Mouse (Mus musculus) stomach, embryonic 16.5 days (tissue): ENCODE results near the gene Mpg. TPM values are rescaled to one million over a fixed set of nuclear protein-coding genes. Genes with fewer than 3 reads are reported as not detected.

Experiments used
- ATAC-seq: fragments of 200-750 bp; cut with Nextera tagmentation; 2 replicates; pipeline ENCODE4 v1.8.0; 2017; ENCODE audit warnings: moderate number of reproducible peaks, moderate TSS enrichment; ENCODE audit not compliant: insufficient read depth, low FRiP score
- H3K27ac ChIP-seq: fragments of 300-500 bp; sonication (generic); 2 replicates; pipeline ENCODE4 v1.5.1; 2014; ENCODE audit warnings: low read length
- H3K27me3 ChIP-seq: fragments of 300-500 bp; sonication (generic); 2 replicates; pipeline ENCODE4 v1.6.1; 2014; ENCODE audit warnings: low read length, control low read depth, mixed read lengths; ENCODE audit not compliant: control insufficient read depth, insufficient read depth
- H3K36me3 ChIP-seq: fragments of 300-500 bp; sonication (generic); 2 replicates; pipeline ENCODE4 v1.6.1; 2014; ENCODE audit warnings: low read length; ENCODE audit not compliant: control insufficient read depth, insufficient read depth
- H3K4me1 ChIP-seq: fragments of 300-500 bp; sonication (generic); 2 replicates; pipeline ENCODE4 v1.6.1; 2014; ENCODE audit warnings: low read length, control low read depth, mixed read lengths; ENCODE audit not compliant: control insufficient read depth, insufficient read depth
- H3K4me2 ChIP-seq: fragments of 300-500 bp; sonication (generic); 2 replicates; pipeline ENCODE4 v1.6.1; 2014; ENCODE audit warnings: low read depth, low read length, mixed read lengths
- H3K4me3 ChIP-seq: fragments of 300-500 bp; sonication (generic); replicated peaks from 2 replicates; pipeline ENCODE4 v1.5.1; 2014; ENCODE audit warnings: mild to moderate bottlenecking, low read length
- H3K9ac ChIP-seq: fragments of 300-500 bp; sonication (generic); 2 replicates; pipeline ENCODE4 v1.6.1; 2014; ENCODE audit warnings: low read length
- H3K9me3 ChIP-seq: fragments of 300-500 bp; sonication (generic); replicated peaks from 2 replicates; pipeline ENCODE4 v1.6.1; 2016; ENCODE audit warnings: low read length, control low read depth; ENCODE audit not compliant: control insufficient read depth
- WGBS: fragments of 180-500 bp; shearing (Covaris S2); extraction: QIAGEN DNeasy Blood & Tissue Kit; methylation state at CpG from one replicate; pipeline ENCODE4 v1.1.7; 2014; 5-methylcytosine and 5-hydroxymethylcytosine counted together
- polyA plus RNA-seq: library from polyadenylated mRNA; unstranded; fragments of >200 nt; fragmentation: Nextera tagmentation; extraction: Ambion mirVana; gene quantifications from 2 replicates; pipeline ENCODE4 v1.2.1, GENCODE M21; 2015

Mpg gene
- polyA plus RNA-seq, 1 experiment from 2014 or later, result 32.6 TPM

GRCm38 (mm10) chr11:32218501-32219050 is 7.7 kb upstream of the Mpg start:
- H3K27ac ChIP-seq, result peak overlapping the region; percentile 38; the same call in 1 of the 2 replicates
- H3K4me1 ChIP-seq, result peaks cover 40% of the 10 kb centered on the region
- peak overlapping the region; percentile 24; the same call in 1 of the 2 replicates for H3K4me2 ChIP-seq
- no peak for ATAC-seq
- H3K4me3 ChIP-seq, result no peak overlapping the region
- WGBS, result 53% methylated on average over 6 of the region's 6 CpGs
- H3K9me3 ChIP-seq, result no peaks in the 10 kb centered on the region
- H3K9ac ChIP-seq, result peak overlapping the region; percentile 47; the same call in 1 of the 2 replicates
- H3K27me3 ChIP-seq, result no peaks in the 10 kb centered on the region
- H3K36me3 ChIP-seq, result peaks cover 12% of the 10 kb centered on the region

- Histone ChIP-seq H3K9ac (no peak overlapping the region), H3K4me1 (peaks cover 43% of the 10 kb centered on the region), H3K4me3 (no peak overlapping the region), H3K36me3 (peaks cover 5% of the 10 kb centered on the region; the same call in 1 of the 2 replicates), H3K9me3 (no peaks in the 10 kb centered on the region), H3K4me2 (no peak overlapping the region), H3K27me3 (no peaks in the 10 kb centered on the region), H3K27ac (no peak overlapping the region)
- ATAC-seq, result no peak
- WGBS, result 80% methylated on average over 10 of the region's 10 CpGs
These were observed 7.0 kb upstream of the Mpg start for GRCm38 (mm10) chr11:32219287-32219686.

- H3K27ac ChIP-seq, result peak overlapping the region; percentile 96
- WGBS, result 30% methylated on average over 10 of the region's 10 CpGs
- peaks cover 58% of the 10 kb centered on the region for H3K4me1 ChIP-seq
- no peak for ATAC-seq
- H3K27me3 ChIP-seq, result no peaks in the 10 kb centered on the region
- peak overlapping the region; percentile 89 for H3K4me3 ChIP-seq
- peak overlapping the region; percentile 69 for H3K4me2 ChIP-seq
- no peaks in the 10 kb centered on the region for H3K9me3 ChIP-seq
- no peaks in the 10 kb centered on the region for H3K36me3 ChIP-seq
- H3K9ac ChIP-seq, result peak overlapping the region; percentile 91
These were observed 5.6 kb upstream of the Mpg start for GRCm38 (mm10) chr11:32220607-32221224.

- Histone ChIP-seq H3K27ac (peak overlapping the region; percentile 96), H3K36me3 (no peaks in the 10 kb centered on the region), H3K27me3 (no peaks in the 10 kb centered on the region), H3K9ac (peak overlapping the region; percentile 91), H3K4me1 (peaks cover 62% of the 10 kb centered on the region), H3K4me3 (peak overlapping the region; percentile 89), H3K4me2 (peak overlapping the region; percentile 69), H3K9me3 (no peaks in the 10 kb centered on the region)
- under 1% methylated on average over 46 of the region's 46 CpGs for WGBS
- ATAC-seq, result peak; percentile 68
These were observed 4.9 kb upstream of the Mpg start for GRCm38 (mm10) chr11:32221225-32221950.

GRCm38 (mm10) chr11:32221951-32222409 is 4.3 kb upstream of the Mpg start, which contains the start of gene Rhbdf1:
Gene Rhbdf1, minus strand, starts transcription at chr11:32222300.
- Histone ChIP-seq H3K27ac (peak within 1 kb of the TSS; percentile 96), H3K36me3 (no peaks in the 10 kb centered on the region), H3K4me3 (peak within 1 kb of the TSS; percentile 89), H3K4me1 (peaks cover 65% of the 10 kb centered on the region), H3K9me3 (no peaks in the 10 kb centered on the region), H3K4me2 (peak within 1 kb of the TSS; percentile 69), H3K27me3 (no peaks in the 10 kb centered on the region), H3K9ac (peak within 1 kb of the TSS; percentile 91)
- WGBS, result under 1% methylated on average over 58 of the region's 72 CpGs
- ATAC-seq, result peak; percentile 64

- peak overlapping the region; percentile 89 for H3K4me3 ChIP-seq
- H3K4me1 ChIP-seq, result peaks cover 70% of the 10 kb centered on the region
- H3K27me3 ChIP-seq, result no peaks in the 10 kb centered on the region
- peak overlapping the region; percentile 69 for H3K4me2 ChIP-seq
- no peaks in the 10 kb centered on the region for H3K36me3 ChIP-seq
- H3K9ac ChIP-seq, result peak overlapping the region; percentile 91
- no peak for ATAC-seq
- peak overlapping the region; percentile 96 for H3K27ac ChIP-seq
- H3K9me3 ChIP-seq, result no peaks in the 10 kb centered on the region
- WGBS, result 6% methylated on average over 21 of the region's 21 CpGs
These were observed 3.6 kb upstream of the Mpg start for GRCm38 (mm10) chr11:32222570-32223194.

GRCm38 (mm10) chr11:32223297-32223967 is 2.9 kb upstream of the Mpg start:
- Histone ChIP-seq H3K9ac (no peak overlapping the region), H3K27me3 (no peaks in the 10 kb centered on the region), H3K4me2 (no peak overlapping the region), H3K27ac (no peak overlapping the region), H3K9me3 (no peaks in the 10 kb centered on the region), H3K36me3 (no peaks in the 10 kb centered on the region), H3K4me1 (peaks cover 65% of the 10 kb centered on the region), H3K4me3 (no peak overlapping the region)
- WGBS, result 70% methylated on average over 4 of the region's 4 CpGs
- ATAC-seq, result no peak

- H3K27me3 ChIP-seq, result no peaks in the 10 kb centered on the region
- peaks cover 54% of the 10 kb centered on the region for H3K4me1 ChIP-seq
- H3K4me2 ChIP-seq, result no peak overlapping the region; the same call in 1 of the 2 replicates
- no peak overlapping the region for H3K4me3 ChIP-seq
- peak overlapping the region; percentile 55; the same call in 1 of the 2 replicates for H3K9ac ChIP-seq
- WGBS, result 15% methylated on average over 4 of the region's 4 CpGs
- peaks cover under 1% of the 10 kb centered on the region; the same call in 1 of the 2 replicates for H3K36me3 ChIP-seq
- H3K9me3 ChIP-seq, result no peaks in the 10 kb centered on the region
- ATAC-seq, result peak; percentile 31; the same call in 1 of the 2 replicates
- peak overlapping the region; percentile 95 for H3K27ac ChIP-seq
These were observed 1.7 kb upstream of the Mpg start for GRCm38 (mm10) chr11:32224468-32225139.
